Mouse (Mus musculus): Measurements from ENCODE around the gene Zfp74.
"Not testable (repeated sequence)": the region's sequence is repeated elsewhere in the genome, so short reads cannot be mapped to it uniquely, and the experiment has no call there.

Gene Zfp74

GRCm38 (mm10) chr7:29953513-29954401 is at the start of gene Zfp74:
Gene Zfp74 (minus strand): TSS chr7:29954089.
- in situ Hi-C loops (cut with MboI, MseI) = no loop called here

DNA sequence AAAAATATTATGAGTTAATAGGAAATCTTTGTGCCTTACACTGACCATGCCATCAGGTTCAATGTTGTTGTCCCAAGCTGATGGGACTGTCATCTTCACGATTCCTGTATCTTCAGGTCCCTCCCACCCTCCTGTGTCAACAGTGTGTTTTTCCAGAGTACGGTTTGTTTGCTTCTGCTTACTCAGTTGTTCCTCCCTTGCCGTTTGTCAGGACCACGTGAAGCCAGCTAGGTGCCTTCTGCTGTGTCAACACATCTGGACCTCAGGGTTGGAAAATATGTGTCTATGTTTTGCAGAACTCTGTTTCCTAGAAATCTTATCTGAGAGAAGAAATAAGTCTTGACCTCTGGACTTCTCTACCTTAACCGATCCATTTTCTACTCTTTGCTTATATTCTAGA is 46.7 kb upstream of the Zfp74 start:
- in situ Hi-C loops (cut with MboI, MseI) = no loop called here

DNA sequence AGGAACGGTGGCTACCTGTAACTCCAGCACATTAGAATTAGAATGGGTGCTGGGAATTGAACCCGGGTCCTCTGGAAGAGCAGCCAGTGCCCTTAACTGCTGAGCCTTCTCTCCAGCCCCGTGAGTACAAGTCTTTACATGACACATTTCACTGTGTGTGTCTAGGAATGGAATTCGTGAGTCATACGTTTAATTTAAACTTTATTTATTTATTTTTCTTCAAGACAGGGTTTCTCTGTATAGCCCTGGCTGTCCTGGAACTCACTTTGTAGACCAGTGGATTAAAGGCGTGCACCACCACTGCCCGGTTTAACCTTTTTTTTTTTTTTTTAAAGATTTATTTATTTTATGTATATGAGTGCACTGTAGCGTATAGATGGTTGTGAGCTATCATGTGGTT is 41.2 kb upstream of the Zfp74 start:
- in situ Hi-C loops (cut with MboI, MseI) = no loop called here

DNA sequence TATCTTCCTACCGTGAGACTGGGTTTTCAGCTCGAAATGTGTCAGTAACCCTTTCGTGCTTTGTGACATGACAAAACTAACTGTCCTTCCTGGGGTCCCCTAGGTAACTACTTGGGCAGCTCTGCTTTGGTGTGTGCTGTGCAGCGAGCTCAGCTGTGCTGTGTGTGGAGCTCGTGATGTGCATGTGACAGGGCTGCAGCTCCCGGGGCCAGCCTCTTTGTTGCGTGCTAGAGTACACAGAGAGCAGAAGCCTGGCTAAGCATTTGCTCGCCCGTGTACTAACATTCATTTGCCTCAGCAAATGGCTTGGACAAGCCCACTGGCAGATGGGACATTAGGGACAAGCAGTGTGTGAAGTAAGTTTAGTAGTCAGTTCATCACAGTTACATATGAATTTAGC is 39.5 kb upstream of the Zfp74 start:
- in situ Hi-C loops (cut with MboI, MseI) = no loop called here

DNA sequence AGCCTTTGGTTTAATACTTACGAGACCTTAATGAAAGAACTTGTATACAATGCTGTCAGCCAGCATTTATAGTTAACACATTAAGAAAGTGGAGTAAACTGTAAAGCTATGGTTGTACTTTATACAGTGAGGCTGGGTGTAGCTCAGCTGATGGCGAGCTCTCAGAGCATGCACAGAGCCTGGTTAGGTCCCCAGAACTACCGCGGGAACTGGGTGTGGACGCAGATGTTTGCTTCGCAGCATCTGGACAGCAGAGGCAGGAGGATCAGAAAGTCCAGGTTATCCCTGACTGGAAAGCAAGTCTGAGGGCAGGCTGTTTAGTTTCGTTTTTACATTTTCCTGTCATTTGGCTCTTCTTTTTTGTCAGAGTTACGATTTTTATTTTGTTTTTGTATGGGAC is 38.8 kb upstream of the Zfp74 start:
- in situ Hi-C loops (cut with MboI, MseI) = no loop called here

DNA sequence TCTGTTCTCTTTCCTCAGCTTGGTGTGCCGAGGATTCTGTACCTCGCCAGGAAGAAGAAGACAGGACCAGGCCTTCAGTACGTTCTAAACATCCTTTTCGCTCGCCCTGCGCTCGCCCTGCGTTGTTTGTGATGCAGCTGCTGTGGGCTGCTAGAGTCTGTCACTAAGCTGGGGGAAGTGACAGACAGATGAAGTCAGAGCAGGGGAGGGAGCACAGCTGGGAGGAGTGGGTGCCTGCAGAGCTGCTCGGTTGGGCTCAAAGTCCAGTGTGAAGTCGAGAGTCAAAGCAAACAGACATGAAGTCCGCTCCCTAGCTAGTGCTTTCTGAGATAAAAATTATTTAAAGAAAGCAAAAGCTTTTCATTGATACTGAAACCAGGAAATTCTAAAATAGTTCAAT is 35.1 kb upstream of the Zfp74 start:
- in situ Hi-C loops (cut with MboI, MseI) = no loop called here

GRCm38 (mm10) chr7:29987551-29987950 is 33.7 kb upstream of the Zfp74 start:
- in situ Hi-C loops (cut with MboI, MseI) = no loop called here

- in situ Hi-C loops (cut with MboI, MseI) = no loop called here
Observed at GRCm38 (mm10) chr7:29986101-29986500, 32.2 kb upstream of the Zfp74 start.

- in situ Hi-C loops (cut with MboI, MseI) = no loop called here
Observed at GRCm38 (mm10) chr7:29983690-29984380, 29.9 kb upstream of the Zfp74 start, which contains the start of gene Zfp568. Gene Zfp568 (plus strand): TSS chr7:29983955.

DNA sequence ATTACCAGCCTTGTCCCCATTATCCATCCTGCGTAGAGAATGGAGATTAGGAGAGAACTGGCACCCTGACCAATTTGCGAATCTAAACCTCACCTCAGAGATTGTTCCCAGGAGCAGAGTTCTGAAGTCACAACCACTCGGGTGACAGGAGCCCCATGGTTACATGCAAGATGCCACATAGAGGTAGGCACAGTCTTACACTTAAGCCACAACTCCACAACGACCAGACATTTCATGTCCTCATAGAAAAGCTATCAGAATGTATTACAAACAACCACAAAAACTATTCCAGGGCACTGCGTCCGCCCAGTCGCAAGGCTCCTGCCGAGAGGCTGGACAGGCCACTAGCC is 29.4 kb upstream of the Zfp74 start:
- in situ Hi-C loops (cut with MboI, MseI) = no loop called here

GRCm38 (mm10) chr7:29982931-29983330 is 29.0 kb upstream of the Zfp74 start:
- in situ Hi-C loops (cut with MboI, MseI) = no loop called here

GRCm38 (mm10) chr7:29982341-29982740 is 28.5 kb upstream of the Zfp74 start:
- in situ Hi-C loops (cut with MboI, MseI) = no loop called here

DNA sequence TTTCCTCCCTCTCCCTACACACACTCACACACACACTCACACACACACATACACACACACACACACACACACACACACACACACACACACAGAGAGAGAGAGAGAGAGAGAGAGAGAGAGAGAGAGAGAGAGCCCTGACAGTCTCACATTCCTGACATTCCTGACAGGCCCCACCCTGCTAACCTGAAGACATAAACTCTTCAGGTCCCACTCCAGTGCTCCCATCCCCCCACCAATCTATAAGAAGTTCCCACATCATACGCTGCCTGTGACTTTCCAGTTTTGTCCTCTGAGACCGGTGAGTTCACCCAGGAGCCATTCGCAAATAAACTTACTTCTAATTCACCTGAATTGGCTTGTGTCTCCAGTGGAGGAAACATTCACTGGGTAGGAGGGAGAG is 28.0 kb upstream of the Zfp74 start:
- in situ Hi-C loops (cut with MboI, MseI) = no loop called here

- in situ Hi-C loops (cut with MboI, MseI) = no loop called here
Observed at GRCm38 (mm10) chr7:29981455-29981854, 27.6 kb upstream of the Zfp74 start.

DNA sequence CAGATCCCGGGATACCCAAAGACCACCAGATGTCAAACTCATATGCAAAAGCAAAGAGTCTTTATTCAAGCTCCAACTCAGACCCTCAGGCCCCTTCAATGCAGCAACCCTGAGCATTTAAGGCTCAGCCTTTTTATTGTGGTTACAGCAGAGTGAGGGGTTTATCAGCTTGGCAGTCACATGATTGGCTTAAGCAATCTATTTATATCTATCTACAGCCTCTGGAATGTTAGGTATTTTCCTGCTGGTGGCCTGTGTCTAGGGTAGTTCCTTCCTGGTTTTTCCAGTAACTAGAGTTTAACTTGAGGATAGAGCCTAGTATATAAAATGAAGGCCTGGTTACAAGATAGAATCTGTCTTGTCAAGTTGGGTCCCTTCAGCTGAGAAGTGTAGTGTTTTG is 26.9 kb upstream of the Zfp74 start:
- in situ Hi-C loops (cut with MboI, MseI) = no loop called here

GRCm38 (mm10) chr7:29970686-29971085 is 16.8 kb upstream of the Zfp74 start:
- in situ Hi-C loops (cut with MboI, MseI) = no loop called here

DNA sequence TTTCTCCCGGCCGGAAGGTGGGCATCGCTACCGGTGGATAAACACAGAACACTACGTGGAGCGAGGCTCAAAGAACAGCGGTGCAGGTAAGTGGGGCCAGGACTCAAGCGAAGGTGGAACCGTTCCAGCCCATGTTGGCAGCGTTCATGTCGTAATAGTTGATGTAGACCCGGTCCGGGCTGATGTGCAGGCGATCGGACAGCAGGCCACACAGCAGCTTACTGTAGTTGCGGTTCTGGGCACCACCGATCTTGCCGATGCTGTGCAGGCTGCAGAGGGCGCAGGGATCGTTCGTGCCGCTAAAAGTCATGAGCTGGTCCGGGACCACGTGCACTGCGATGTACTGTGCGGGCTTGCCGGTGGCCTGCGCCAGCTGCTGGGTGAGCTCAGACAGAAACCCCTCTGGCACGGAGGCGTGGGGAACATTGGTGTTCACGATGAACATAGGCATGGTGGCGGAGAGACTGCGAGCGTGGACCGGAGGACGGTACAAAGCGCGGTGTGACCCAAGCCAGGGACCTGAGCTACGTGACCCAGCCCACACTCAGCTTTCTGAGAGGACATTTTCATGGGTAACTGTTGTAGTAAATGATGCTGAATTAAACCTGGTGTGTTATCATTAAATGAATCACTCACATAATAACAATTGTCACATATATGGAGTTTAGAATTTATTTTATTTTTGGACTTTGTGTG is 11.4 kb upstream of the Zfp74 start:
- in situ Hi-C loops (cut with MboI, MseI) = not testable (repeated sequence)

DNA sequence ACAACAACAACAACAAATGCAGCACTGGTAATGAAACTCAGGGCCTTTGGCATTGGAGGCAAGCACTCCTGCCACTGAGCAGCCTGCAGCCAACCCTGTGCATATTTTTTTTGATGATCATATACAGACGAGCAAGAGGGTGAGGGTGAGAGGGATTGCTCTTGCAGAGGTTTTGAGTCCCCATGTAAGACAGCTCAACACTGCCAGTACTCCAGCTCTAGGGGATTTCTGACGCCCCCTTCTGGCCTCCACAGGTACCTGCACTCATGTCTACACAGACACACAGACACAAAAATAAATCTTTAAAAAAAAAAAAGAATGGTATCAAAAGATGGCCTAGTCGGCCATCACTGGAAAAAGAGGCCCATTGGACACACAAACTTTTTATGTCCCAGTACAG is 5.1 kb upstream of the Zfp74 start:
- in situ Hi-C loops (cut with MboI, MseI) = no loop called here

- in situ Hi-C loops (cut with MboI, MseI) = no loop called here
Observed at GRCm38 (mm10) chr7:29958125-29958724, 4.3 kb upstream of the Zfp74 start.

DNA sequence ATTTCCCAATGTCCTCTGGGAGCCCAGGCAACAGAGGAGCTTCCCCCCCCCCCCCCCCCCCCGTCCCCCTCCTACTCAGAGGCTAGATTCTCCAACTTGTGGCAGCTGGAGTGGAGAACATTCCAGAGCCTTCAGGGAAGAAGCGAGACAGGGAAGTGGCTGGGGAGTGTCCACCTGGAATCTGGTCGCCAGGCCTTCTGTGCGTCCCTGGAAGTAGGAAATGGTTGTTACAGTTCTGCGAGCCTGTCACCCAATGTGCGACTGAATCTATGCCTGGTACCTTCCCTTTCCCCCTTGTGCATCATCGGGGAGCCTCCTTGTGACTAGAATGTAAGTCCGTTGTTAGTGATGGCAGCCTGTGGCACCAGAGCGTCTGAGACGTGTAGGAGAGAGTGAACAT is 2.4 kb upstream of the Zfp74 start:
- in situ Hi-C loops (cut with MboI, MseI) = no loop called here

GRCm38 (mm10) chr7:29954731-29955130 is 842 bp upstream of the Zfp74 start:
- in situ Hi-C loops (cut with MboI, MseI) = no loop called here

GRCm38 (mm10) chr7:29953086-29953485 is 803 bp downstream of the Zfp74 start:
- in situ Hi-C loops (cut with MboI, MseI) = no loop called here

Measured in T-helper 17 cell (primary cell).